Mouse (Mus musculus) c-Kit-negative CD71-positive TER-119-positive erythroid progenitor cells, embryonic 14.5 days (primary cell): ENCODE measurements around the gene Acta1.

ENCODE experiments used
- DNase-seq: peaks from one replicate; pipeline ENCODE4 v3.0.0-alpha.2; 2013; ENCODE audit warnings: low read depth, low spot score

Gene Acta1

DNA sequence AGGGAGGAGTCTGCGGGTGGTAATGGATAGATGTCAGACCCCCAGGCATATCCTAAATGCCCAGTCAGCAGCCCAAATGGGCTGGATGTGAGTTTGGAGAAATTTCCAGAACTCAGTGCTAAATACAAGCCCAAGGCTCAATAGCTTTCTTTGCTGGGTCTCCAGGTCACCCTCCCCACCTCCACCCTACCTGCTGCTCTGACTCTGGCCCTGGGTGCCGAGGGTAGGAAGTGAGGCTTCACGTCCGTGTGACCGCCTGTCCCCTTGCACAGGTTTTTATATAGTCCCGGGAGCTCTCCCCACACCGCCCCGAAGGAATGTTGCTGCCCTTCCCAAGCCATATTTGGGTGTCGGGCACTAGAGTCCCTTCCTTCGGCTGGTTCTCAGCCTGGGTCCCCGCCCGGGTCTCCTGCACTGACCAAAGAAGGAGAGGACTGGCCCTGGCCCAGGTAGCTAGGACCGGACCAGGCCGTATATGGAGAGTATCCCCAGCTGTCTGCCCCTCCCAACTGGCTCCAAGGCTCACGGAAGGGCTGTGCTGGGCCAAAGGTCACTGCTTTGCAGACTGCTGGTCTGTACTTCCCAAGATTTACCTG lies at the start of gene Acta1:
TSS of gene Acta1 (minus strand) at position 250 of the 596 bp plus-strand sequence.
- DNase-seq: no peak

DNA sequence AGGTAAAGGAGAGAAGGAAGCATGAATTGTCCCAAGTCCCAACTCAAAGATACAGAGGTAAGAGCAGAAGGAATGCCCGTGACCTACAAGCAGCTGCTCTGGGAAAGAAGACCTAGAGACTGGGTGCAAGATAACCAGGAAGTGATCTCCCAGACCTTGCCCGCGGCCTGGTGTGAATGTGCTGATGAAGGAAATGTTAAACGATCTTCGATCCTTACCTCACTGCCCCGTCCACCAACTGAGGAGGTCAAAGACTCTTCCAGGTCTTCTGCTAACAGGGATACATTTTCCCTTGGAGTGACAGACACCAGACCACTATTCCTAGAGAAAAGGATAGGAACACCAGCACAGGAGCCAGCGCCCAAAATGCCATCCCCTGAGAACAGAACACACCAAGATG lies 34.5 kb upstream of the Acta1 start:
- no peak for DNase-seq

DNA sequence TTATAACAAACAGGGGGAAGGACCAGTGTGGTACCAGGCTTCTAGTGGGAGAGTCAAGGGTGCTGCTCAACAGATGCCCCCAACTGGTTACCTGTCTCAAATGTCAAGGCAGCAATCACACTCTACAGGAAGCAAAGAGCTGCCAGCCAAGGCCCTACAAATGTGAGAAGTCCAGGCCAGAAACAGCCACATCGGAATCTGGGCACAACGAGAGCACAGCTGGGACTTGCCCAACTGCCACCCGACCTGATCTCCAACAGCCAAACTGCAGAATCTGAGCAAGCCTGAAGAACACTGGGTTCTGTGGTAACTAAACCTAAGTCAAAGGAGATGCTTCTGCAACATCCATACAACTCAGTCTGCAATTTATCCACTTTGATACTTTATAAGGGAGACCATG lies 31.1 kb upstream of the Acta1 start:
- DNase-seq: no peak

DNA sequence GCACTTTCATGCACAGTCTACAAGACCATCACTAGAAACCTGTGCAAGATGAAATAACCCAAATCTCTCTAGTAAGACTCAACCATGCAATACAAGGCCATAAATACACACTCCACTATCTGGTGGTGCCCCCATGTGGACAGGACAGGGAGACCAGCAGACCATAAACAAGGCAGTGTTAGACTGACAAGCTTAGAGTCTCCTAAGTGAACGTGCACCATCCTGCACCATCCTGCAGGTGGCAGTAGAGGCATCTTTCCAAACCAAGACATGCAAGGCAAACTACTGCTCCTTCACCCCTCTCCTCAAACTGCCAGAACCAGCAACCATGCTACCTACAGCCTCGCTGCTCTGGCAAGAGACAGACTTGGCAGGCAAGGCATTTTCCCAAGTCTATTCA lies 30.2 kb upstream of the Acta1 start:
- peak; percentile 60 for DNase-seq

DNA sequence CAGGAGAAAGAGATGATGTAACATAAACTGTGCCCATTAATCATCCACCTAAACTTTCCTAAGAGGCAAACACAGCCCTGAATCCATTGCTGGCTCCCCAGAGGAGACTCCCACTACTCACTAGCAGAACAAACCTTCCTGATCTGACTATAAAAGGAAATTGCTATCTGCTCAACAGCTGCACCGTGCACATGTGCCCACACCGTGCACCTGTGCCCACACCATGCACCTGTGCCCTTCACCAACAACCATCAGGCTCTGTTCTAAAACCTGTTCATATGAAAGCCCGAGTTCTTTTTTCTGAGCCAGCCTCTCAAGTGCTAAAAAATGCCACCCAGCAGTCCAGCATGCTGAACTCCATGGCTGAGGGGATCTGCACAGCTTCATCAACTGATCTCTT lies 20.1 kb upstream of the Acta1 start:
- no peak for DNase-seq

DNA sequence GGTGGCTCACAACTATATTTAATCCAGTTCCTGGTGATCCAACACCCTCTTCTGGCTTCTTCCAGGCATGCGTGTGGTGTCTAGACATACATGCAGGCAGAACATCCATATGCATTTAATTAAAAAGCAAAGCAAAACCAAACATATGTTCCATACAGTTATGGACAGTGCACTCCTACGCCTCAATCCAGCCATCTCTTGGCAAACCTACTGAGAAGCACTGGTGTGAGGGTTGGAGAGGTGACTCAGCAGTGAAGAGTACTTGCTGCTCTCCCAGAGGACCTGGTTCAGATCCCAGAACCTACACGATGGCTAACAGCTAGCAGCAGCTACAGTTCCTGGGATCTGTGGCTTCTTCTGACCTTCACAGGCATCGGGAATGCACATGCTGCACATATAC lies 17.7 kb upstream of the Acta1 start:
- DNase-seq: no peak

DNA sequence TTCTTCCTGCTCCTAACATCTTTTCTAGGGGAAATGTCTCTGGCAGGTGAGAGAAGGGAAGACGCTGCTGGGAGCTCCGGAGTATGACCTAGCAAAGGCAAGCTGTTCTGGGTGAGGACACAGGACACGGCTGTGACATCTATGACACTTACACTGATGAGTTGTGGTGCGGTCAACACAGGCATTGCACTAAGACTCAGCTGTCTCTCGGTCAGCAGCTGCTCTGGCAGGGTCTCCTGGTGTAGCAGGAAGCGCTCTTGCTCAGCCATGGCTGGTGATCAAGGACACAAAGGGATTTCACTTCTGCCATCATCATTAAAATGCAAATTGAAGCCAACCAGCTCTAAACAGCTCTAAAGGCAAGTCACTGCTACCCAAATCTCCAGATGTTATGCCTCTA lies 13.1 kb upstream of the Acta1 start:
- no peak for DNase-seq

DNA sequence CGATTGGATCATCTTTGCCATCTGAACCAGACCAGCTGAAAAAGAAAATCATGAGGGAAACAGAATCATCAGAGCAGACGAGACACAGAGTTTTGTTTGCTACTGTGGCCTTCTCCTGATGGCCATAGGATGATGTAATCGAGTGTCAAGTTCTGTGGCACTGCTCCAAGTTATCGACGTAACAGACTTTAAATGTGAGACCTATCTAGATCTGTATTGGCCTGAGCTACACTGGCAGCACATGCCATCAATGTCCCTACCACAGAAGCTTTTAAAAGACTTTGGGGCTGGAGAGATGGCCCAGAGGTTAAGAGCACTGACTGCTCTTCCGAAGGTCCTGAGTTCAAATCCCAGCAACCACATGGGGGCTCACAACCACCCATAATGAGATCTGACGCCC lies 8.1 kb upstream of the Acta1 start:
- DNase-seq: no peak

DNA sequence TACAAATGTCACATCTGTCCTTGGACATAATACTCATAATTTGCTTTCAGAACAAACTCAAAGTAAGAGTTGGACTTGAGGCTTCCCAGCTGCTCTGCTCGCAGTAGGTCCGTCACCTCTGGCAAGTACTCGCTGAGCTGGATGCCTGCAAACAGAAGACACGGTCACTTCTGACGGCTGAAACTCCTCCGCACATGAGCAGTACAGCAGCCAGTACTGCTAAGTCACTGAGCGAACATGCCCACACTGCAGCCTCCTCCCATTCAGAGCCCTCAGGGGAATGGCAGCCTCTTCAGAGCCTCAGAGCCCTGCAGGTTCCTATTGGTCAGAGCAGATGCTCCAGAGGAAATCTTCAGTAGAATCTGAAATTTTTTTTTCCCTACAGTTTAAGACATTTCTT lies 4.8 kb upstream of the Acta1 start:
- no peak for DNase-seq

DNA sequence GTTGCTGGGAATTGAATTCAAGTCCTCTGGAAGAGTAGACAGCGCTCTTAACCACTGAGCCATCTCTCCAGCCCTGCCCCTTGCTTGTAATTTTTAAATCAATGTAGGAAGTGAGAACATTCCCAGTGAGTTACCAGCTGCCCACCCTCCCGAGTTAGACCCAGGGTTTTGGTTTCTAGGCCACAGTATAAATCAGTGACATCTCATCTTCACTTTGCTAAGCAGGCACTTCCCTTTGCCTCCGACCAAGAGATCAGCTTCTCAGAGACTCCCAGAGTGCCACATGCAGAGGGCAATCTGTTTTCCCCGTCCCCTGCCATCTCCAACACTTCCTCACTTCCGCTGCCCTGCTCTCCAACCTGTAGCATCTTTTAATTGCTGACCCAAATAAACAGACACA lies 4.0 kb upstream of the Acta1 start:
- DNase-seq: no peak

DNA sequence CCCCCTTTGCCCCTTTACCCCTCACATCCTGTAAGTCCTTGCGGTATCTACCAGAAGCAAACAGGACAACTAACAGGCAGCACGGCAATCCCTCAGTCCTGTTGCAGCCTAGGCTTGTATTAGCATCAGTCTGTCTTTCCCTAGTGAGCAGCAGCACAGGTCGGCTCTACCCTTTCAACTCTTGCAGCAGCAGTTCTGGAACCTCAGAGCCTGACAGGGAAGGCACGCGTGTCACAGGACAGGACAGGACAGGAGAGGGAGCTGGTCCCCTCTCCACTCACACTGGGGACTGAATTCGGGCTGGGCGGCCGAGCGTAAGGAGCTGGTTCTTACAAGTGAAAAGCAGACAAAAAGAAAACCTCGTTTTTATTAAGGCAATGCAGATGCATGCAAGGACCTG lies 2.2 kb upstream of the Acta1 start:
- no peak for DNase-seq

DNA sequence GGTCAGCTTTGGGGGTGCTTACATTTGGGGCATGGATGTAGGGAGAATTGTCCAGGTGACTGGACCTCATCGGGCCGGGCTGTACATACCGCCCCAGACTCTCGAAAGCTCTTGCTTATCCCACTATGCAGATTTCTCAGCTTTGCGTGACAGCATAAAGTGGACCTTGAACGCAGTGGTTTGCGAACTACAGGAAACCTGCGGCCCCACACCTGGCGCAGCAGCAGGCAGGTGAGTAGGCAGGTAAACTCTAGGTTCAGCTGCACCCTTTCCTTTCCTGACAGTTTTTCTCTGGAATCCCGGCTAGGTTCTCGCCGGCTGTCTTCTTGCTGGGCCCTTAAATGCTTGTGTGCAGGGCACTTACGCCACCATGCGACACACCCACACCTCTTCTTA lies 1.8 kb upstream of the Acta1 start:
- no peak for DNase-seq

DNA sequence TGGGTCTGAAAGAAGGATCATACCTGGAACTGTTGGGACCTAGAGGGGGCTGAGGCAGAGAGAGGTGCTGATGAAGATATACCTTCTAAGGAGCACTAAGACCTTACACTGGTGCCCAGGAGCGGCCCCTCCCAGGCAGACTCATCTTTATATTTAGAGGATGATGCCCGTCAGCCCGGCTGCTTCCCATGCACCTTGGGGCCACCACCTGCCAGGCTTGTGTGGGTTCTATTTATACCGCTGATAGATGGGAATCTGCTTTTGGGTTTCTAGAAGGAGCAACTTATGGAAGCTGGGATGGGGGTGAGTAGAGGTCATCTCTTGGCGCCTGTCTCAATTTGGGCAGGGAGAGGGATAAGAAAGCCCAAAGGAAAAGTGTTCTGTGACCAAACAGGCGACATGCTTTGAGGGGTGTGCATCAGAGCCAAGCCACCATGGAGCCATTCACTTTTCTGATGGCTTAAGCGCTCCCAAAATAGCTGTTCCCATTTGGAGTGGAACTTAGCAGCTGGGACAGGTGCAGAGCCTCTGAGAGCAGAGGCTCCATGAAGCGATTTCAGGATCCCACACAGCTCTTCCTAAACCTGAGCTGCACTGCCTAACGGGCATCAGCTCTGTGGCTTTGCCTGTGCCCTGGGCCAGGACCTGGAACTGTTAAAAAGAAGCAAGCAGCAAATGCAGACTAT lies 1.3 kb upstream of the Acta1 start:
- no peak for DNase-seq

DNA sequence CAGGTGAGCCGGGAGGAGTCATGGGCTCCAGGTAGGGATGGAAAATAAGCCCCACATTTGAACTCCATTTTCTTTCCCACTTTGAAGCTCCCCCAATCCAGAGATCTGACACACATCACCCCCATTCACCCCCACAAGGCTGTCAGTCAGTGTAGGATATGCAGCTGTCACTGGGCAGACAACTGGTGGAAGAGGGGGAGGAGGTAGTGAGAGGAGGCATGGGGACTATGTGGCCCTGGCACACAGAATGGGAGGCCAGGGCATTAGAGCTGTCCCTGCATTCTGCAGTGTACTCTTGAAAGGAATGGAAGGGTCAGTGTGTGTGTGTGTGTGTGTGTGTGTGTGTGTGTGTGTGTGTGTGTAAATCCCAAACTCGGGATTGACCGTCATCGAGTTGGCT lies 679 bp upstream of the Acta1 start:
- no peak for DNase-seq

DNA sequence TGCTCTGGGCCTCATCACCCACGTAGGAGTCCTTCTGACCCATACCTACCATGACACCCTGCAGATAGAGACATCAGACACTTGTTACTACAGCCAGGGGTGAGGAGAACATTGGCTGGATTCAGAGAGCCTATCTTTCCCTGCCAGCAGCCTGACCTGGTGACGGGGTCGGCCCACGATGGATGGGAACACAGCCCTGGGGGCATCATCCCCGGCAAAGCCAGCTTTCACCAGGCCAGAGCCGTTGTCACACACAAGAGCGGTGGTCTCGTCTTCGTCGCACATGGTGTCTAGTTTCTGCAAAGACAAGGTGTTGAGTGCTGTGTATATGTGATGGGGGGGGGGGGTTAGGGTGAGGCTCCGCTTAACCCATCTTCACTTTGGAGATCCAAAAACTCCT lies 1.1 kb downstream of the Acta1 start:
- DNase-seq: no peak

DNA sequence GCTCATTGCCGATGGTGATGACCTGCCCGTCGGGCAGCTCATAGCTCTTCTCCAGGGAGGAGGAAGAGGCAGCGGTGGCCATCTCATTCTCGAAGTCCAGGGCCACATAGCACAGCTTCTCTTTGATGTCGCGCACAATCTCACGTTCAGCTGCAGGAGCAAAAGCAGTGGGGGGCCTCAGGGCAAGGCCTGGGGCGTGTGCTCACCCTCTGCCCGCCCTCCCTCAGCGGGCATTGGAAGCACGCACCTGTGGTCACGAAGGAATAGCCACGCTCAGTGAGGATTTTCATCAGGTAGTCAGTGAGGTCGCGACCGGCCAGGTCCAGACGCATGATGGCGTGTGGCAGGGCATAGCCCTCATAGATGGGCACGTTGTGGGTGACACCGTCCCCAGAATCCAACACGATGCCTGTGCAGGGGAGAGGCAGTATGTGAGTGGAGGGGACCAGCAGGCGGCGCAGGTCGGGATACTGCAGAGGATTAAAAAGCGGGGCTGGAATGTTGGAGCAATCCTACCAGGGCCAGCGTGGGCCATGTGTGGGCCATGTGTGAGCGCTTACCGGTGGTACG lies 1.9 kb downstream of the Acta1 start:
- no peak for DNase-seq

DNA sequence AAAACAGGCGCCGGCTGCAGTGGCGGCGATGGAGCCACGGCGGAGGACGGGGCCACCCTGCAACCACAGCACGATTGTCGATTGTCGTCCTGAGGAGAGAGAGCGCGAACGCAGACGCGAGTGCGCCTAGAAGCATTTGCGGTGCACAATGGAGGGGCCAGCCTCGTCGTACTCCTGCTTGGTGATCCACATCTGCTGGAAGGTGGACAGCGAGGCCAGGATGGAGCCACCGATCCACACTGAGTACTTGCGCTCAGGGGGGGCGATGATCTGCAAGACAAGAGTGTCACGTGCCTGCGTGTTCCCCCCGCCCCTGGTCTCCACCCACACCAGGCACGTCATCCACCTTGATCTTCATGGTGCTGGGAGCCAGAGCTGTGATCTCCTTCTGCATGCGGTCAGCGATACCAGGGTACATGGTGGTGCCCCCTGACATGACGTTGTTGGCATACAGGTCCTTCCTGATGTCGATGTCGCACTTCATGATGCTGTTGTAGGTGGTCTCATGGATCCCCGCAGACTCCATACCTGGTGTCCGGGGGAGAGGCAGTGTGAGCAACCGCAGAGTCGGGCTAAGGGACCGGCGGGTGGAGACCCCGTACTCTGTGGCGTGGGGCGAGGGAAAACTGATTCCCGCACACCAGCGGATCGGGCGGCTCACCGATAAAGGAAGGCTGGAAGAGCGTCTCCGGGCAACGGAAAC lies 2.5 kb downstream of the Acta1 start:
- no peak for DNase-seq

DNA sequence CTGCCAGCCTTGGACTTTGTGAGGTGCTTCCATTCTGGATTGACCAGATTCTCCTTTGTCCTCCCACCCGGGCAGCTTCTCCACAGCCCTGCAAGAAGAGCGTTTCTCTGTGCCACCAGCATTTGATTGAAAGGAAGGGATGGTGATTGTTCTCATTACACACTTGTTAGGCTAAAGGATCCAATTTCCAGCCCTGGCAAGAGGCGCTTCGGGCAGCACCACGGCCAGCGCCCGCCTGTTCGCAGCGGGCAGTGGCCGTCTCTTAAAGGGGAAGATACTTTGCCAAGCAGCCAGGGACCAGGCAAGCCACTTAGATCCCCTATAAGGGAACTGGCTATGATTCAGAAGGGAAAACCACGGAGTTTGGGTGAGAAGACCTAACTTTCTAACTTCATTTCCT lies 3.3 kb downstream of the Acta1 start:
- no peak for DNase-seq

DNA sequence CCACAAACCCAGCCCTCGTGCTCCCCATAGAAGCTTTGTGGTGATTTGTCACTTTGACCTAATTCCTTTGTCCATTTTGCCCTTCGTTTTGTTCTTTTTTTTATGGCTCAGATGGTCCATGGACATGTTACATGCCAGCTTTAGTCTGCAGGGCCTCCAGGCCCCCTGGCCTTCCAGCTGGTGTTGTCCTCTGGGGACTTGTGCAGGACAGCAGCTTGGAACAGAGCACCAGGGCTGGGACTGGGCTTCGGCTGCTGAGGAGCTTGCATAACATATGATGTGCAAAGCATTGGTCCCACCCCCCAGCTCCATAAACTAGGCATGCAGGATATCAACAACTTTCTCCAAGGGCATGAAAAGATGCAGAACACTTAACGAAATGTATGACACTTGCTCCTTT lies 4.8 kb downstream of the Acta1 start:
- DNase-seq: no peak

DNA sequence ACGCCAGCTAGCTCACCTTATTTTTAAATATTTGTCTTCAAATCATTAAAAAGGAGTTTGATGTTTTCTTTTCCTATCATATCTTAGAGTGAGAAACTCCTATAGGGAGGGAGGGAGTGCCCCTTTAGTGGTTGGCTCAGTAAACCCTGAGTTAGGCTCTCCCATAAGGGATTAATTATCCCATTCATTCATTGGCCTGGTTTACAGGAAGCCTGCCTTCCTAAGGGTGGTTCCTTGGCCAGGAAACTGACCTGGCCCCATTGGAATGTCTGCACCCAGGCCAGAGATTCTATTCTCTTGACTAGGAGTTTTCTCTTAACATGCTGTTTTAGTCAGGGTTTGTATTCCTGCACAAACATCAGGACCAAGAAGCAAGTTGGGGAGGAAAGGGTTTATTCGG lies 6.6 kb downstream of the Acta1 start:
- DNase-seq: no peak

DNA sequence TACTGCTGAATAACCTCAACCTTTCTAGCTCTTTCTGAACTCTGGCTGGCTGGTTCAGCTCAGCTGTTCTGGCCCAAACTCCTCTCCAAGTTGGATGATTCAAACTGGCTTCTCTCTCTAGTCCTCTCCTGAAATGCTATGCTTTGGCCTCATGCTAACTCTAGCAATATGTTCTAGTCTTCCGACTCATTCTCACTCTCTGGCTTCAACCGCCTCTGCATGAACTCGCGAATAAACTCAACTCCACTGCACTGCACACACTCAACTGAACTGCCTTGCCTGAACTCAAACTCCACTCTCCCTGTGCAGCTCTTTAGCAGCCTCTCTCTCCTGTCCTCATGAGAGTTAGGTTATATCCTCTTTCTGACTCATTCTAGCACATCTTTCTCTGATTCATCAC lies 7.4 kb downstream of the Acta1 start:
- DNase-seq: no peak

DNA sequence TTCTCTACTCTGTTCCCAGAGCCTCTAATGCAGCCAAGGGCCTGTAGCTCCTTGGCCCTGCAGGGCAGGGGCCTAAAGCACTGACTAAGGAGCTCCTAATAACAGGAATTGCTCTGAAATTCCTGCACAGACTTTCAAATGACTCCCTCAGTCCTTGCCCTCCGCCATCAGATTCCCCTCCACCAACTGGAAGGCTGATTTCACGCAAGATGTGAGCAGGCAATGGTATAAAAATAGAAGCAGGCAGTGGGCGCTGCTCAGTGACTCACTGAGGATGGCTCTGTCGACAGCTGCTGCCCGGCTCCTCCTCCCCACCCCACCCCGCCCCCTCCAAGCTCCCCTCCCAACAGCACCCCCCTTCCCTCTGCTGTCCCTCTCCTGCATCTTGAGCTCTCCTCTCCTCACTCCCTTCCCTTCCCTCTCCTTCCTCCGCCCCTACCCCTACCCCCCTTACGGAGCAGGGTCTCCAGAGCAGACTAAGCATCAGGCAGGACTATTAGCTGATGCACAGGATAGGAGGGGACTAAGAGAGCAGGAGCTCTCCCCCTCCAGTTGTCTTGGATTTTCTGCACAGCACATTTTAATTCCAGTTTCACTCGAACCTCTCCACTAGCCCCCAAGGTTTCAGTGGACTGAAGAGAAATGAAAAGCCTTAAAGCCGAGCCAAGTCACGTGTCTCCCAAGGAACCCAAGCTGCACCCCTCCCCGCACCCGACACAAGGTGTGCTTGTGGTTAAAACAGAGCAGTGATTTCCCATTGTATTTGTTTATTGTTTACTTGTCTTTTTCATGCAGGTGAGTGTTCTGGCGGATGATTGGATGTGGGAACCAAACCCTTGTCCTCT lies 9.6 kb downstream of the Acta1 start:
- DNase-seq: no peak
